Mouse (Mus musculus): Measurements from ENCODE around the gene Hdgfl2.

Hdgfl2 gene

GRCm38 (mm10) chr17:56078880-56079795 lies at the start of gene Hdgfl2:
TSS of gene Hdgfl2 (plus strand) at chr17:56079634.
- DNase-seq (ENCODE audit: low spot score in 2 of 2) = peak; percentile 100

GRCm38 (mm10) chr17:56030238-56030870 lies 49.1 kb upstream of the Hdgfl2 start:
- DNase-seq (ENCODE audit: low spot score in 2 of 2) = no peak

GRCm38 (mm10) chr17:56030919-56031318 lies 48.5 kb upstream of the Hdgfl2 start:
- DNase-seq (ENCODE audit: low spot score in 2 of 2) = peak; percentile 34 to 36

GRCm38 (mm10) chr17:56031431-56031830 lies 48.0 kb upstream of the Hdgfl2 start:
- DNase-seq (ENCODE audit: low spot score in 2 of 2) = no peak

- DNase-seq (ENCODE audit: low spot score in 2 of 2) = no peak
Measured at GRCm38 (mm10) chr17:56032127-56032733, 47.2 kb upstream of the Hdgfl2 start.

- peak; percentile 74 to 75 for DNase-seq (ENCODE audit: low spot score in 2 of 2)
Measured at GRCm38 (mm10) chr17:56032831-56033230, 46.6 kb upstream of the Hdgfl2 start.

- DNase-seq (ENCODE audit: low spot score in 2 of 2) = no peak
Measured at GRCm38 (mm10) chr17:56034040-56034725, 45.3 kb upstream of the Hdgfl2 start.

GRCm38 (mm10) chr17:56034726-56035100 lies 44.7 kb upstream of the Hdgfl2 start:
- no peak for DNase-seq (ENCODE audit: low spot score in 2 of 2)

GRCm38 (mm10) chr17:56035216-56035615 lies 44.2 kb upstream of the Hdgfl2 start:
- DNase-seq (ENCODE audit: low spot score in 2 of 2) = no peak

- peak; percentile 98 to 99 for DNase-seq (ENCODE audit: low spot score in 2 of 2)
Measured at GRCm38 (mm10) chr17:56036176-56036900, 43.1 kb upstream of the Hdgfl2 start, which contains the start of gene Sh3gl1. TSS of gene Sh3gl1 (minus strand) at chr17:56036635.

- DNase-seq (ENCODE audit: low spot score in 2 of 2) = no peak
Measured at GRCm38 (mm10) chr17:56036901-56037287, 42.5 kb upstream of the Hdgfl2 start.

GRCm38 (mm10) chr17:56038583-56039261 lies 40.7 kb upstream of the Hdgfl2 start:
- no peak for DNase-seq (ENCODE audit: low spot score in 2 of 2)

- DNase-seq (ENCODE audit: low spot score in 2 of 2) = no peak
Measured at GRCm38 (mm10) chr17:56039345-56039744, 40.1 kb upstream of the Hdgfl2 start.

GRCm38 (mm10) chr17:56040030-56040856 lies 39.2 kb upstream of the Hdgfl2 start, which contains the start of gene Chaf1a:
TSS of gene Chaf1a (plus strand) at chr17:56040439.
- DNase-seq (ENCODE audit: low spot score in 2 of 2) = peak; percentile 94 to 96

- DNase-seq (ENCODE audit: low spot score in 2 of 2) = no peak
Measured at GRCm38 (mm10) chr17:56040857-56041163, 38.6 kb upstream of the Hdgfl2 start.

GRCm38 (mm10) chr17:56051369-56051768 lies 28.1 kb upstream of the Hdgfl2 start:
- DNase-seq (ENCODE audit: low spot score in 2 of 2) = no peak

GRCm38 (mm10) chr17:56054938-56055337 lies 24.5 kb upstream of the Hdgfl2 start:
- no peak for DNase-seq (ENCODE audit: low spot score in 2 of 2)

GRCm38 (mm10) chr17:56055945-56056678 lies 23.3 kb upstream of the Hdgfl2 start:
- no peak for DNase-seq (ENCODE audit: low spot score in 2 of 2)
